Mouse (Mus musculus): Measurements from ENCODE around the gene Hmcn1. TPM values are rescaled to one million over a fixed set of nuclear protein-coding genes. Genes with fewer than 3 reads are reported as not detected.

Gene Hmcn1
- total RNA-seq, 4 experiments from 2014 or later = 1.4 to 2.6 (median 2.2) TPM

- DNase-seq (ENCODE audit: low spot score in 2 of 2) = no peak
These were observed 499 bp downstream of the Hmcn1 start for GRCm38 (mm10) chr1:150992711-150993161.

- DNase-seq (ENCODE audit: low spot score in 2 of 2) = no peak
These were observed 1.3 kb downstream of the Hmcn1 start for GRCm38 (mm10) chr1:150991745-150992554.

- DNase-seq (ENCODE audit: low spot score in 2 of 2) = no peak
These were observed 8.3 kb downstream of the Hmcn1 start for GRCm38 (mm10) chr1:150984888-150985287.

- DNase-seq (ENCODE audit: low spot score in 2 of 2) = no peak
These were observed 9.1 kb downstream of the Hmcn1 start for GRCm38 (mm10) chr1:150984092-150984503.

GRCm38 (mm10) chr1:150978651-150979050 is 14.6 kb downstream of the Hmcn1 start:
- no peak for DNase-seq (ENCODE audit: low spot score in 2 of 2)

GRCm38 (mm10) chr1:150976263-150976662 is 17.0 kb downstream of the Hmcn1 start:
- DNase-seq (ENCODE audit: low spot score in 2 of 2) = no peak

GRCm38 (mm10) chr1:150959486-150960074 is 33.7 kb downstream of the Hmcn1 start:
- no peak for DNase-seq (ENCODE audit: low spot score in 2 of 2)

GRCm38 (mm10) chr1:150951004-150951403 is 42.2 kb downstream of the Hmcn1 start:
- DNase-seq (ENCODE audit: low spot score in 2 of 2) = no peak

- no peak for DNase-seq (ENCODE audit: low spot score in 2 of 2)
These were observed 43.2 kb downstream of the Hmcn1 start for GRCm38 (mm10) chr1:150950046-150950445.

- no peak for DNase-seq (ENCODE audit: low spot score in 2 of 2)
These were observed 44.3 kb downstream of the Hmcn1 start for GRCm38 (mm10) chr1:150948911-150949310.

GRCm38 (mm10) chr1:150943601-150944000 is 49.6 kb downstream of the Hmcn1 start:
- no peak for DNase-seq (ENCODE audit: low spot score in 2 of 2)

- no peak for DNase-seq (ENCODE audit: low spot score in 2 of 2)
These were observed 51.1 kb downstream of the Hmcn1 start for GRCm38 (mm10) chr1:150942143-150942542.

GRCm38 (mm10) chr1:150936821-150937220 is 56.4 kb downstream of the Hmcn1 start:
- no peak for DNase-seq (ENCODE audit: low spot score in 2 of 2)

- peak; percentile 9 to 14 for DNase-seq (ENCODE audit: low spot score in 2 of 2)
These were observed 59.6 kb downstream of the Hmcn1 start for GRCm38 (mm10) chr1:150933616-150934015.

- DNase-seq (ENCODE audit: low spot score in 2 of 2) = no peak
These were observed 72.4 kb downstream of the Hmcn1 start for GRCm38 (mm10) chr1:150920860-150921259.

- no peak for DNase-seq (ENCODE audit: low spot score in 2 of 2)
These were observed 73.0 kb downstream of the Hmcn1 start for GRCm38 (mm10) chr1:150920276-150920675.

- no peak for DNase-seq (ENCODE audit: low spot score in 2 of 2)
These were observed 78.3 kb downstream of the Hmcn1 start for GRCm38 (mm10) chr1:150914936-150915335.

- no peak for DNase-seq (ENCODE audit: low spot score in 2 of 2)
These were observed 79.6 kb downstream of the Hmcn1 start for GRCm38 (mm10) chr1:150913586-150914136.

- no peak for DNase-seq (ENCODE audit: low spot score in 2 of 2)
These were observed 83.6 kb downstream of the Hmcn1 start for GRCm38 (mm10) chr1:150909642-150910041.

- DNase-seq (ENCODE audit: low spot score in 2 of 2) = no peak
These were observed 99.5 kb downstream of the Hmcn1 start for GRCm38 (mm10) chr1:150893677-150894188.

GRCm38 (mm10) chr1:150890017-150890416 is 103.2 kb downstream of the Hmcn1 start:
- DNase-seq (ENCODE audit: low spot score in 2 of 2) = no peak

- no peak for DNase-seq (ENCODE audit: low spot score in 2 of 2)
These were observed 107.0 kb downstream of the Hmcn1 start for GRCm38 (mm10) chr1:150886267-150886666.

Data from left cerebral cortex, adult 8-10 months (tissue).